Mouse (Mus musculus) liver, embryonic 14.5 days (tissue): ENCODE measurements around the gene Spin1. TPM values are rescaled to one million over a fixed set of nuclear protein-coding genes. Genes with fewer than 3 reads are reported as not detected.

Experiments used
- ATAC-seq: fragments of 200-750 bp; cut with Nextera tagmentation; 2 replicates; pipeline ENCODE4 v1.8.0; 2017; ENCODE audit warnings: moderate number of reproducible peaks, mild to moderate bottlenecking, moderate library complexity; ENCODE audit not compliant: insufficient read depth
- DNase-seq, 3 experiments: peaks; one replicate each; pipeline ENCODE4 v3.0.0-alpha.2; 2012 to 2013; ENCODE audit warnings: low read depth in 3 of 3, low spot score in 3 of 3
- H3K27ac ChIP-seq: fragments of 300-500 bp; sonication (generic); 2 replicates; pipeline ENCODE4 v1.5.1; 2014; ENCODE audit warnings: moderate library complexity, mild to moderate bottlenecking, control low read depth, inconsistent platforms
- H3K27me3 ChIP-seq: fragments of 300-500 bp; sonication (generic); 2 replicates; pipeline ENCODE4 v1.6.1; 2014; ENCODE audit warnings: mild to moderate bottlenecking, low read length, moderate library complexity; ENCODE audit not compliant: control insufficient read depth, insufficient read depth
- H3K36me3 ChIP-seq: fragments of 300-500 bp; sonication (generic); replicated peaks from 2 replicates; pipeline ENCODE4 v1.6.1; 2014; ENCODE audit warnings: low read depth; ENCODE audit not compliant: control insufficient read depth, insufficient read depth
- H3K4me1 ChIP-seq, 2 experiments: fragments of 200-500 bp in 1 of 2; fragments of 300-500 bp in 1 of 2; sonication (generic) in 1 of 2; replicated peaks; 2 replicates each; pipeline ENCODE4 v1.6.1; 2012 to 2014; ENCODE audit warnings: antibody characterized with exemption in 1 of 2, inconsistent platforms in 1 of 2, low read length in 1 of 2; ENCODE audit not compliant: control insufficient read depth in 2 of 2, insufficient read depth in 2 of 2
- H3K4me2 ChIP-seq: fragments of 300-500 bp; sonication (generic); 2 replicates; pipeline ENCODE4 v1.6.1; 2014; ENCODE audit warnings: low read depth, mild to moderate bottlenecking, control low read depth, moderate library complexity
- H3K4me3 ChIP-seq, 2 experiments: fragments of 200-500 bp in 1 of 2; fragments of 300-500 bp in 1 of 2; sonication (generic) in 1 of 2; 2 replicates each; pipeline ENCODE4 v1.5.1; 2012 to 2014; ENCODE audit warnings: low read depth in 2 of 2, low read length in 2 of 2, mild to moderate bottlenecking in 2 of 2, control low read depth in 1 of 2, inconsistent platforms in 1 of 2, moderate library complexity in 1 of 2; ENCODE audit not compliant: insufficient read depth in 1 of 2
- H3K9ac ChIP-seq: fragments of 300-500 bp; sonication (generic); replicated peaks from 2 replicates; pipeline ENCODE4 v1.6.1; 2014; ENCODE audit warnings: mild to moderate bottlenecking, control low read depth, moderate library complexity
- H3K9me3 ChIP-seq: fragments of 300-500 bp; sonication (generic); 2 replicates; pipeline ENCODE4 v1.6.1; 2016; ENCODE audit warnings: low read length, mixed read lengths; ENCODE audit not compliant: control insufficient read depth
- CTCF ChIP-seq: IDR thresholded peaks from 2 replicates; pipeline ENCODE4 v1.5.1; 2016; ENCODE audit warnings: antibody characterized with exemption, low read depth, control low read depth
- EP300 ChIP-seq: IDR thresholded peaks from 2 replicates; pipeline ENCODE4 v1.6.1; 2016; ENCODE audit warnings: antibody characterized with exemption, low read depth
- WGBS: fragments of 180-500 bp; shearing (Covaris S2); extraction: QIAGEN DNeasy Blood & Tissue Kit; methylation state at CpG from one replicate; pipeline ENCODE4 v1.1.7; 2014; ENCODE audit not compliant: insufficient replicate concordance; 5-methylcytosine and 5-hydroxymethylcytosine counted together
- polyA plus RNA-seq, 2 experiments: library from polyadenylated mRNA; depleted of rRNA in 1 of 2; stranded (reverse) in 1 of 2; unstranded in 1 of 2; fragments of >200 nt; fragmentation: Nextera tagmentation in 1 of 2; extraction: Ambion mirVana in 1 of 2; gene quantifications; 2 replicates each; pipeline versions ENCODE4 v1.2.1 to v1.2.3; 2012 to 2014

Gene Spin1
- polyA plus RNA-seq, 2 experiments = 5.2 to 9.3 TPM

GRCm38 (mm10) chr13:51101016-51101776 is 516 bp downstream of the Spin1 start:
- peak overlapping the region; percentile 60 to 92 for H3K4me3 ChIP-seq
- H3K4me2 ChIP-seq = peak overlapping the region; percentile 79
- no peaks in the 10 kb centered on the region; the same call in 1 of the 2 replicates for H3K27me3 ChIP-seq
- no peaks in the 10 kb centered on the region for H3K9me3 ChIP-seq
- ATAC-seq (peak; percentile 85), DNase-seq (no peak)
- H3K9ac ChIP-seq = peak overlapping the region; percentile 75
- no peaks in the 10 kb centered on the region for H3K36me3 ChIP-seq
- WGBS = under 1% methylated on average over 57 of the region's 89 CpGs
- TF ChIP-seq CTCF (peak; percentile 14; the same call in 1 of the 2 replicates), EP300 (no peak)
- H3K4me1 ChIP-seq = peaks cover 0 to 6% of the 10 kb centered on the region in 2 experiments; a peak in 2 of 4 replicates
- no peak overlapping the region for H3K27ac ChIP-seq

- Histone ChIP-seq H3K27ac (no peak overlapping the region), H3K9ac (no peak overlapping the region), H3K27me3 (no peaks in the 10 kb centered on the region; the same call in 1 of the 2 replicates), H3K4me2 (peak overlapping the region; percentile 79), H3K9me3 (no peaks in the 10 kb centered on the region), H3K4me3 (peak overlapping the region; percentile 60 to 92), H3K36me3 (no peaks in the 10 kb centered on the region), H3K4me1 (peaks cover 0 to 6% of the 10 kb centered on the region in 2 experiments; a peak in 2 of 4 replicates)
- 26% methylated on average over 11 of the region's 11 CpGs for WGBS
- ATAC-seq (no peak), DNase-seq (no peak)
- TF ChIP-seq EP300 (no peak), CTCF (no peak)
Observed at GRCm38 (mm10) chr13:51101777-51102132, 1.1 kb downstream of the Spin1 start.

DNA sequence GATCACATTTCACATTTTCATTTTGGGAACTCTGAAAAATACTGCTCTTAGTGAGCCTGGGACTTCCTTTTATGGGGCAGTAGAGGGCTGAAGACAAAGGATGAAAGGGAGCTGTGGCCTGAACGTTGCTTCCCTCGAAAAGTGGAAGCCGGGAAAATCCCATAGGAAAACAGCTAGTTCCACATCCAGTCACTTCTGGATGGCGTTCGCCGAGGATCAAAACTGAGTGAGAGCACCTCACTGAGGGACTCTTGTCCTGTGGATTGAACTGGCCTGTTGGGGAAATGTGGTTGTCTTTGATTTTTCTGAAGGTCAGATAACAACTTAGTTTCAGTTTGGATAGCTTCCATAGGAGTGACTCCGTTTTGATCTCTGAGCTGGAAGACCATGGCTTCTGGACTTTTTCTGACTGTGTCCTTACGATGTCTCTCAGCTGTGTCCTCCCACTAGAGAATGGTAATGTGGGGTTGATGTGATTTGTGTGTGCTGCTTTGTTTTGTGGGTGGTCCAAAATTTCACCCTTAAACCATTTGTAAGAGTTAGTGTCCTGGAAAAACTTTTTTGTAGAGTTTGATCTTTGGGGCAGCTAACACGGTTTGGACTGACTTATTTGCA is 2.5 kb downstream of the Spin1 start:
- TF ChIP-seq CTCF (no peak), EP300 (no peak)
- Histone ChIP-seq H3K36me3 (no peaks in the 10 kb centered on the region), H3K9ac (no peak overlapping the region), H3K27me3 (no peaks in the 10 kb centered on the region; the same call in 1 of the 2 replicates), H3K4me2 (no peak overlapping the region), H3K9me3 (no peaks in the 10 kb centered on the region), H3K4me1 (peaks cover 0 to 6% of the 10 kb centered on the region in 2 experiments; a peak in 2 of 4 replicates), H3K27ac (no peak overlapping the region), H3K4me3 (no peak overlapping the region)
- ATAC-seq (no peak), DNase-seq (no peak)
- 69% methylated on average over 9 of the region's 9 CpGs for WGBS

DNA sequence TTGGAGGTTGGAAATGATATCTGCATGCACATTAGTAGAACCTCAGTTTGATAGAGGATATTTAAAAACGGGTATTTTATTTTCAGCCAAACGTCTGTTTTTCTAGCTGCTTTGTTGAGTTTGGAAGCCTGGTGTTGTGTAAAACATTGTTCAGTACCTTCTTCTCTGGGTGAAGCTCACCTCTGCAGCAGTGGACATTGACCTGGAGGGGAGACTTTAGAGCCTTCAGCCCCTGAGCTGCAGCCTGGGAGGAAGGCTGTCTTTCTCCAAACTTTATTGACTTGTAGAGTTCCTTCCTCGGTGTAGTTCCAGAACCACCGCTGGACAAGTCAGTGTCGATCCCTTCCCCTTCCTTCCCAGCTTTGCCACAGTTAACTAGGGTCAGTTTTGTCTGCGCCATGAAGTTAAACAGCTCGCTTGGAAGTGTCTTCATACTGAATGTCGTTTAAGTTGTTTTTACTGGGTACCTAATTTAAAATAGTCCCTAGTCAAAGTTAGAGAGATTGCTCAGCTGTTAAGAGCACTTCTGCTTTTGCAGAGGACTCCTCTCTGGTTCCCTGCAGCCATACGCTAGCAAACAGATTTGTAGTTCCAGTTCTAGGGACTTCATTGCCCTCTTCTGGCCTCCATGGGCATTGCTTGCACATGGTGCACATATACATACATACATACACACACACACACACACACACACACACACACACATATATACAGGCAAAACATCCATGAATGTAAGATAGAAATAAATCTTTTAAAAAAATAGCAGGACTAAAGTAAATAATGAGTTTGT is 3.4 kb downstream of the Spin1 start:
- TF ChIP-seq CTCF (no peak), EP300 (no peak)
- H3K4me3 ChIP-seq = no peak overlapping the region
- no peak overlapping the region for H3K27ac ChIP-seq
- H3K27me3 ChIP-seq = no peaks in the 10 kb centered on the region; the same call in 1 of the 2 replicates
- H3K36me3 ChIP-seq = no peaks in the 10 kb centered on the region
- 74% methylated on average over 9 of the region's 9 CpGs for WGBS
- no peak overlapping the region for H3K4me2 ChIP-seq
- H3K4me1 ChIP-seq = peaks cover 0 to 6% of the 10 kb centered on the region in 2 experiments; a peak in 2 of 4 replicates
- no peak for ATAC-seq
- DNase-seq = no peak
- no peaks in the 10 kb centered on the region for H3K9me3 ChIP-seq
- no peak overlapping the region for H3K9ac ChIP-seq
